Mouse (Mus musculus): ENCODE results near the gene Syngr3.

GRCm38 (mm10) chr17:24736330-24737051 lies 46.7 kb upstream of the Syngr3 start, which contains the start of gene Msrb1:
- TF ChIP-seq CTCF (IDR thresholded peaks at IDR 0.05; ENCODE audit: borderline replicate concordance, extremely low read depth, insufficient read depth, insufficient read length) (no peak), POLR2A (IDR thresholded peaks at IDR 0.05; ENCODE audit: borderline replicate concordance, extremely low read depth, insufficient read depth, insufficient read length, poor library complexity, severe bottlenecking) (peak; percentile 25; the same call in 1 of the 2 replicates)

All from brain, embryonic 14.5 days (tissue).